Mouse (Mus musculus) forebrain, embryonic 12.5 days (tissue): ENCODE measurements around the gene Acsl1. TPM values are rescaled to one million over a fixed set of nuclear protein-coding genes. Genes with fewer than 3 reads are reported as not detected.

Experiments
- ATAC-seq: fragments of 200-750 bp; cut with Nextera tagmentation; 2 replicates; pipeline ENCODE4 v1.8.0; 2017; ENCODE audit warnings: moderate TSS enrichment; ENCODE audit not compliant: low FRiP score
- H3K27ac ChIP-seq: fragments of 300-500 bp; sonication (generic); 2 replicates; pipeline ENCODE4 v1.5.1; 2016; ENCODE audit warnings: mild to moderate bottlenecking
- H3K27me3 ChIP-seq: fragments of 300-500 bp; sonication (generic); 2 replicates; pipeline ENCODE4 v1.6.1; 2016; ENCODE audit warnings: mild to moderate bottlenecking
- H3K36me3 ChIP-seq: fragments of 300-500 bp; sonication (generic); replicated peaks from 2 replicates; pipeline ENCODE4 v1.6.1; 2016; ENCODE audit warnings: mild to moderate bottlenecking
- H3K4me1 ChIP-seq: fragments of 300-500 bp; sonication (generic); 2 replicates; pipeline ENCODE4 v1.6.1; 2016
- H3K4me2 ChIP-seq: fragments of 300-500 bp; sonication (generic); 2 replicates; pipeline ENCODE4 v1.6.1; 2016; ENCODE audit warnings: mild to moderate bottlenecking, moderate library complexity
- H3K4me3 ChIP-seq: fragments of 300-500 bp; sonication (generic); replicated peaks from 2 replicates; pipeline ENCODE4 v1.5.1; 2016; ENCODE audit warnings: mild to moderate bottlenecking
- H3K9ac ChIP-seq: fragments of 300-500 bp; sonication (generic); 2 replicates; pipeline ENCODE4 v1.6.1; 2016; ENCODE audit warnings: mild to moderate bottlenecking
- H3K9me3 ChIP-seq: fragments of 300-500 bp; sonication (generic); 2 replicates; pipeline ENCODE4 v1.6.1; 2016
- WGBS: fragments of 180-500 bp; shearing (Covaris S2); methylation state at CpG from one replicate; pipeline ENCODE4 v1.1.7; 2016; 5-methylcytosine and 5-hydroxymethylcytosine counted together
- polyA plus RNA-seq: library from polyadenylated mRNA; unstranded; fragments of >200 nt; fragmentation: Nextera tagmentation; extraction: Ambion mirVana; gene quantifications from 2 replicates; pipeline ENCODE4 v1.2.1, GENCODE M21; 2016

Gene Acsl1
- polyA plus RNA-seq, 1 experiment from 2014 or later = 7.0 TPM

DNA sequence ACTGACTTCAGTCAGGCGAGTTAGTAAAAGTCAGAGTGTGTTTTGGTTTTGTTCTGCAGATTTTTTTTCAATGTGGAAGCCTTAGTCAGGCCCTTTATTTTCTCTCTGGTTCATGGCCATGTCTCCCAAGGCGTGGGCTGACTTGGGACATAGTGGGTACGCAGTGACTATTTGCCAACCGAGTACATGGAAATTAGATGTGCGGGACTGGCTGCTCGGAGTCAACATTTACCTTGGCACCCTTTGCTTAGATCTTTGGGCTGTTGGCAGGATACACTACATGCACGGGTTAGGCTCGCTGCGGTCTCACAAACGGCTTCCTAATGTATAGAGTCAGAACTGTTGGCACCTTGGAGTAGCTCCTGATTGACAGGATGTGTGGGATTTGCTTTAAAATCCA, 7.9 kb downstream of the Acsl1 start:
- ATAC-seq = no peak
- Histone ChIP-seq H3K36me3 (no peaks in the 10 kb centered on the region), H3K4me3 (no peak overlapping the region), H3K27ac (no peak overlapping the region), H3K4me2 (no peak overlapping the region), H3K4me1 (peaks cover 5% of the 10 kb centered on the region; the same call in 1 of the 2 replicates), H3K9me3 (no peaks in the 10 kb centered on the region), H3K9ac (no peak overlapping the region), H3K27me3 (no peaks in the 10 kb centered on the region)
- WGBS = 93% methylated on average over 10 of the region's 10 CpGs

DNA sequence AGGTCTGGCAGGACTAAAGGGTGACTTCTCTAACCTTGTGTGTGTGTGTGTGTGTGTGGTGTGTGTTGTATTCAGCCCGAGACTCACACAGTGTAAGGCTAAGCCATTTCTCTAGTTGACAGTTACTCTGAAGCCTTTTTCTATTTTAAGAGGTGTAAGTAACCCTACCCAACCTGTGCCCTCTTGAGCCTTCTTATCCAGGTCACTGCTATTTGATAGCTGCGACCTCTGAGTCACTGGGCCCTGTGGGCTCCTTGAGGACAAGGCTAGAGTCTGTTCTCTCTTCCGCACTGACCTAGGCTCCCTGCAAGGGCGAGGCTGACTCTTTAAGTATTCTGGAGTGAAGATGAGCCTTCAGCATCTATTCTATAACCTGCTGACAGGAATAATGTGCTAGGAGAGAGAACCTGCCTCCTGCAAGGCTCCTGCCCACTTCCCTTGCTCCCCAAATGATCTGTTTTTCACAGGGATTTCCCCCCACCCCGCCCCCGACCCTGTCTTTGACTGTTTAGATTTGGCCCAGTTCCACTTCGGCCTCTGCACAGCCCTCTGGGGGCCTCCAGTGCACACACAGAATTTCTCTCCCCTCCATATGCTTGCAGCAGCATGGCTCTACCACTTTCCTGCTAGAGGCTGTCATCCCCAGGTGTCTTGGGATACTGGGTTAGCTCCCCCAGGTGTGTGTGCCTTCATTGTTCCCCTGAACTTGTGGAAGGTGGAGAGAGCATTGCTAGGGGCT, 9.1 kb downstream of the Acsl1 start:
- H3K9ac ChIP-seq = no peak overlapping the region
- H3K27me3 ChIP-seq = no peaks in the 10 kb centered on the region
- H3K4me1 ChIP-seq = peaks cover 5% of the 10 kb centered on the region; the same call in 1 of the 2 replicates
- H3K4me2 ChIP-seq = no peak overlapping the region
- H3K9me3 ChIP-seq = no peaks in the 10 kb centered on the region
- no peak overlapping the region for H3K27ac ChIP-seq
- no peak overlapping the region for H3K4me3 ChIP-seq
- ATAC-seq = no peak
- no peaks in the 10 kb centered on the region for H3K36me3 ChIP-seq
- 70% methylated on average over 7 of the region's 7 CpGs for WGBS

DNA sequence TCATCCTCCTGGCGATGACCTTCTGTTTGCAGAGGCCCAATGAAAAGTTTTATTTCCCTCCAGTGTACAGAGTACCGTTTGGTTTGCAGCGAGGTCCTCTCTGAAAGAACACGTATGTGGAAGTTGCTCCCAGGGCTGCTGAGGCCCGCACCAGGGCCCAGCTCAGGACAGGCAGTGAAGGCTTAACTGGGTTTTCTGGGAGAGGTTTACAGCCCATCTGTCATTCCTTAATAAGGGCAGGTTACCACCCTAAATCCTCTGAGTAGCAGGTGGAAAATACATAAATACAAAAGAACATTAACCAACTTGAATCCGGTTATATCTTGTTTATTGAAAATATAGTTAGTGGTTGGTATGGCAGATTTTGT, 9.7 kb downstream of the Acsl1 start:
- Histone ChIP-seq H3K4me3 (no peak overlapping the region), H3K36me3 (no peaks in the 10 kb centered on the region), H3K9ac (no peak overlapping the region), H3K4me2 (no peak overlapping the region), H3K9me3 (no peaks in the 10 kb centered on the region), H3K27ac (no peak overlapping the region), H3K4me1 (peaks cover 5% of the 10 kb centered on the region; the same call in 1 of the 2 replicates), H3K27me3 (no peaks in the 10 kb centered on the region)
- no peak for ATAC-seq
- WGBS = 70% methylated on average over 6 of the region's 6 CpGs

DNA sequence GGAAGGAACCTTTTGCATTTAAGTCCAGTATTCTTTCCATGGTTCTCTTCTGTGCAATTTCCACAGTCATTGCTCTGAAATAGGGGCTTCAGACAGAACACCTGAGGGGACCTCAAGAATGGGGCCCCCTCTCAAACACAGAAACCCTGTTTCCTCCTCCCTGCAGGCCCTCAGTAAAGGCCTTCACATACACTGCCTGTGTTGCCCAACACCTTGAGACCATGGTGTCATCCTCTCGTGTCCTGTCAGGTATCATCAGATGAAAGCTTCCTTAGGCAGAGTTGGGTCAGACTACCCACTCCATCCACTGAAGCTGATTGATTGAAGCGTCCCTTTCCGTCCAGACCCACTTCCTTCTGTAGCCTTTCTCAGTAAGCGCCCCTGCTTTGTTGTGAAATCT, 11.9 kb downstream of the Acsl1 start:
- no peak overlapping the region for H3K27ac ChIP-seq
- H3K4me2 ChIP-seq = no peak overlapping the region
- no peaks in the 10 kb centered on the region for H3K36me3 ChIP-seq
- WGBS = 91% methylated on average over 4 of the region's 4 CpGs
- H3K4me3 ChIP-seq = no peak overlapping the region
- peaks cover 8% of the 10 kb centered on the region for H3K4me1 ChIP-seq
- ATAC-seq = no peak
- H3K27me3 ChIP-seq = no peaks in the 10 kb centered on the region
- no peaks in the 10 kb centered on the region for H3K9me3 ChIP-seq
- H3K9ac ChIP-seq = no peak overlapping the region

GRCm38 (mm10) chr8:46483247-46483646, 12.4 kb downstream of the Acsl1 start:
- WGBS = 78% methylated on average over 4 of the region's 4 CpGs

DNA sequence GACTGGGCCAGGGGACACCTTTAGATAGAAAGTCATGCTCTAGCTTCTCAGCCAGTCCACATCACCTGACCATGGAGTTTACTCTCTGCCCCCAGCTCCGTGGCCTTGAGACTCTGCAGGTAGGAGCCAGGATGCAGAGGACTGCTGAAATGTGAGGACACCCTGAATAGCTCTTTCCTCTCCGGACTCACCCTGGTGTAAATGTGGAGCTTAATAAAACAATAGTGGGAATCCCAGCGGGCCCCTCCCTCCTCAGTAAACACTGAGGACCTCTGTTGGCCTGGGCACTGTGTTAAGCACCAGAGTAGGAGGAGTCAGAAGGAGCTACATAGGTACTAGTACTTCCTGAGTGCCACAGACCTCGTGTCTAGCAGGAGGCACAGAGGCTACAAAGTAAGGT, 13.2 kb downstream of the Acsl1 start:
- no peaks in the 10 kb centered on the region for H3K9me3 ChIP-seq
- H3K36me3 ChIP-seq = no peaks in the 10 kb centered on the region
- WGBS = 39% methylated on average over 4 of the region's 4 CpGs
- no peak overlapping the region for H3K4me3 ChIP-seq
- H3K9ac ChIP-seq = no peak overlapping the region
- H3K4me1 ChIP-seq = peaks cover 17% of the 10 kb centered on the region
- H3K27me3 ChIP-seq = no peaks in the 10 kb centered on the region
- H3K27ac ChIP-seq = no peak overlapping the region
- no peak for ATAC-seq
- no peak overlapping the region for H3K4me2 ChIP-seq

More at GRCm38 (mm10) chr8:46483247-46483646, 12.4 kb downstream of the Acsl1 start:
- no peaks in the 10 kb centered on the region for H3K36me3 ChIP-seq
- no peak overlapping the region for H3K4me3 ChIP-seq
- H3K9ac ChIP-seq = no peak overlapping the region
- ATAC-seq = no peak
- H3K9me3 ChIP-seq = no peaks in the 10 kb centered on the region
- H3K4me1 ChIP-seq = peaks cover 12% of the 10 kb centered on the region
- H3K27ac ChIP-seq = no peak overlapping the region
- H3K4me2 ChIP-seq = no peak overlapping the region
- no peaks in the 10 kb centered on the region for H3K27me3 ChIP-seq

- ATAC-seq = no peak
- no peak overlapping the region for H3K4me2 ChIP-seq
- 92% methylated on average over 8 of the region's 8 CpGs for WGBS
- H3K4me1 ChIP-seq = peaks cover 17% of the 10 kb centered on the region
- no peak overlapping the region for H3K4me3 ChIP-seq
- H3K9me3 ChIP-seq = no peaks in the 10 kb centered on the region
- H3K27me3 ChIP-seq = no peaks in the 10 kb centered on the region
- no peak overlapping the region for H3K9ac ChIP-seq
- no peak overlapping the region for H3K27ac ChIP-seq
- H3K36me3 ChIP-seq = no peaks in the 10 kb centered on the region
Observed at GRCm38 (mm10) chr8:46484931-46485463, 14.2 kb downstream of the Acsl1 start.

DNA sequence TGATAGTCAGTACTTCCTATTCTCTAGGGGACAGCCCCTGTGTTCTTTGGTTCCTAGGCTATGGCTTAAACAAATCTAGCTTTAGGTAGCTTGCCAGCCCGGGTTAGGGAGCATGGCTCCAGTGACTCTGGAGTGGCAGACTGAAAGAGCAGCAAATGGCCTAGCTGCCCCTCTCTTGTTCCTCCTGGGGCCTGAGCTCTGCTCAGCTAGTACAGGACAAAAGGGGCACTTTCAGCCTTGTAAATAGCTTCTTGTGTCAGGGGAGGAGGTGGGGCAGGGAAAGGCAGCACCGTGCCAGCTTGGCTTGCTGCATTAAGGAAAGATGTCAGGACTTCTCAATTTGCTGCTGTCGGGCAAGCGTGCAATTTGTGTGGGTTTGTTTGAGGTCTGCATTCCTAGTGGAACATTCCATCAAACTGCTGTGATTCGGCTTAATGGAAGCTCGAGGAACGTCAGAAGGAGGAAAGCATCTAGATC, 17.3 kb downstream of the Acsl1 start:
- no peaks in the 10 kb centered on the region for H3K27me3 ChIP-seq
- ATAC-seq = no peak
- no peaks in the 10 kb centered on the region for H3K9me3 ChIP-seq
- no peak overlapping the region for H3K4me3 ChIP-seq
- H3K27ac ChIP-seq = 0 out of 2 replicates have a peak overlapping the region, but pooled peaks have one; percentile 36
- no peak overlapping the region for H3K4me2 ChIP-seq
- no peak overlapping the region for H3K9ac ChIP-seq
- H3K36me3 ChIP-seq = no peaks in the 10 kb centered on the region
- peaks cover 12% of the 10 kb centered on the region for H3K4me1 ChIP-seq
- 25% methylated on average over 7 of the region's 7 CpGs for WGBS

DNA sequence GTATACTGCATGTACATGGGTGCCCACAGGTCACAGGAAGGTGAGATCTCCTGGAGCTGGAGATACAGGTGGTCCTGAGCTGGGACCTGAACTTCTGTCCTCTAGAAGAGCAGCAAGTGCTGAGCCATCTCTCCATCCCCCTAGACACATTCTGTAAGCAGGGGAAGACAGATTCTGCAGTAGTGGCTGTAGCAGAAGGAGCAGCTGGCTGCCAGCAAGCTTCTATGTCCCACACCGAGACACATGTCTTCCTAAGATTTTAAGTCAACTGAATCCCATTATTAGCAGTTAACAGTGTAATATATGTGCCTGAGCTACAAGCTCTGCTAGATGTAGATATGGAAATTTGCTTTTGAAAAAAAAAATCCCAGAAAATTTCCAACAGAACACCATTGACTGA, 18.4 kb downstream of the Acsl1 start:
- no peak overlapping the region for H3K4me2 ChIP-seq
- no peaks in the 10 kb centered on the region for H3K27me3 ChIP-seq
- ATAC-seq = no peak
- H3K4me3 ChIP-seq = no peak overlapping the region
- WGBS = 79% methylated on average over 1 of the region's 1 CpGs
- H3K9ac ChIP-seq = no peak overlapping the region
- H3K9me3 ChIP-seq = no peaks in the 10 kb centered on the region
- H3K4me1 ChIP-seq = peaks cover 12% of the 10 kb centered on the region
- H3K36me3 ChIP-seq = no peaks in the 10 kb centered on the region
- no peak overlapping the region for H3K27ac ChIP-seq

DNA sequence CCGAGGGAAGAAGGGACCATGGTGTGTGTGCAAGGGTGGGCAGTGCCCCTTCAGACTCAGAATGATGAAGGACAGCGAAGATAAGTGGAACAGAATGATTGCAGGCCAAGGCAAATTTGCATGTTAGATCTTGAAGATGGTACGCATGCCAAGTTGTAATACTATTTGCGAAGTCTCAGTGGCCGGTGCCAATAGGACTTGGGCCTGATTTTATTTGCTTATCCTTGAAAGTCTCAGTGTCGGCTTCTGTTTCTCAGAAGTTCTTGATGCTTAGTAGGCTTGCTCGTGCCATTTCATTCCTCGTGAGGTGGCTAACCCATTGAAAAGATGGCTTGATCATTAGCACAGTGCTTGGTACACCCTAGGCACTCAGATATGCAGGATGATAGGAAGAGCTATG, 19.4 kb downstream of the Acsl1 start:
- H3K9ac ChIP-seq = no peak overlapping the region
- H3K27ac ChIP-seq = no peak overlapping the region
- no peaks in the 10 kb centered on the region for H3K27me3 ChIP-seq
- no peak for ATAC-seq
- H3K36me3 ChIP-seq = no peaks in the 10 kb centered on the region
- H3K4me1 ChIP-seq = peaks cover 12% of the 10 kb centered on the region
- H3K9me3 ChIP-seq = no peaks in the 10 kb centered on the region
- H3K4me2 ChIP-seq = no peak overlapping the region
- H3K4me3 ChIP-seq = no peak overlapping the region
- WGBS = 95% methylated on average over 8 of the region's 8 CpGs

GRCm38 (mm10) chr8:46490821-46491220, 20.0 kb downstream of the Acsl1 start:
- no peak overlapping the region for H3K9ac ChIP-seq
- 85% methylated on average over 6 of the region's 6 CpGs for WGBS
- no peak for ATAC-seq
- no peaks in the 10 kb centered on the region for H3K9me3 ChIP-seq
- no peak overlapping the region for H3K4me2 ChIP-seq
- no peak overlapping the region for H3K27ac ChIP-seq
- no peak overlapping the region for H3K4me3 ChIP-seq
- H3K36me3 ChIP-seq = no peaks in the 10 kb centered on the region
- peaks cover 12% of the 10 kb centered on the region for H3K4me1 ChIP-seq
- H3K27me3 ChIP-seq = no peaks in the 10 kb centered on the region

GRCm38 (mm10) chr8:46493495-46494170, 22.8 kb downstream of the Acsl1 start:
- Histone ChIP-seq H3K4me2 (no peak overlapping the region), H3K27ac (no peak overlapping the region), H3K27me3 (no peaks in the 10 kb centered on the region), H3K4me1 (peaks cover 2% of the 10 kb centered on the region; the same call in 1 of the 2 replicates), H3K9ac (no peak overlapping the region), H3K9me3 (no peaks in the 10 kb centered on the region), H3K36me3 (no peaks in the 10 kb centered on the region), H3K4me3 (no peak overlapping the region)
- whole genome bisulfite sequencing = 88% methylated on average over 11 of the region's 11 CpGs
- no peak for ATAC-seq
